Mouse (Mus musculus) erythroblast, adult 5-6 weeks (primary cell): ENCODE results near the gene Foxj1. TPM values are rescaled to one million over a fixed set of nuclear protein-coding genes. Genes with fewer than 3 reads are reported as not detected.

Experiments used
- ATAC-seq: replicated peaks from 2 replicates; pipeline ENCODE4 v1.8.0; 2016; ENCODE audit warnings: moderate number of reproducible peaks, mild to moderate bottlenecking, moderate TSS enrichment, inconsistent platforms; ENCODE audit not compliant: poor library complexity, low FRiP score, severe bottlenecking
- total RNA-seq, 2 experiments: library from RNA; stranded (forward) in 1 of 2; stranded (reverse) in 1 of 2; fragments of 150-400 nt in 1 of 2; fragments of 200-764, 138-1000 nt in 1 of 2; gene quantifications; 2 replicates each; pipeline versions ENCODE4 v1.2.3 to v1.2.4; 2015 to 2017; ENCODE audit warnings: low replicate concordance in 2 of 2

Gene Foxj1
- total RNA-seq, 2 experiments from 2014 or later, result not detected

DNA sequence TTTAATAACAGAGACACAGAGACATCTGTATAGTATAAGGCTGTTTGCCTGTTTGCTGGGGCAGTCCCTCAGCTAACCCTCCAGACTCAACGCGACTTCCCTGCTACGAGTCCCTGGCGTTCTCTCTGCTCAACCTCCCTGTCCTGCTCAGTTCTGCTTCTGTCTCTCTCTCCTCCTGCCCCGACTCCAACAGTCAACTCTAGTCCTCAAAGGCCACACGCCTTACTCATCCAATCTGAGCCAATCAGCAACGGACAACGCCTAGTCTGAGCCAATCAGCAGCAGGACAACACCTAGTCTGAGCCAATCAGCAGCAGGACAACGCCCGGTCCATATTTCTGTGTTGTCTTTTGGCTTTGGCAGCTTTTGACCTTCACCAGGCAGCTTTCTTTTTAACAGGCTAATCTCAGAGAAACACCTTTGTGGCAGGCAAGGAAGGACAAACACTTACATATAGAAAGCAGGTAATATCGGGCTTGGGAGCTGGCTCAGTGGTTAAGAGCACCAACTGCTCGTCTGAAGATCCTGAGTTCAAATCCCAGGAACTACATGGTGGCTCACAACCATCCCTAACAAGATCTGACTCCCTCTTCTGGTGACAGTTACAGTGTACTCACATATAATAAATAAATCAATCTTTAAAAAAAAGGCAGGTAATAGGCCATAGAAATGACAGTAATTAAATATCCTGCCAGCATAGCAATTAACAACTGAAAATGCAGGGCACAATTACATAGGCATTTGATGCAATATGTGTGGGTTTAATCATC is 27.3 kb downstream of the Foxj1 start:
- peak; percentile 83 for ATAC-seq

DNA sequence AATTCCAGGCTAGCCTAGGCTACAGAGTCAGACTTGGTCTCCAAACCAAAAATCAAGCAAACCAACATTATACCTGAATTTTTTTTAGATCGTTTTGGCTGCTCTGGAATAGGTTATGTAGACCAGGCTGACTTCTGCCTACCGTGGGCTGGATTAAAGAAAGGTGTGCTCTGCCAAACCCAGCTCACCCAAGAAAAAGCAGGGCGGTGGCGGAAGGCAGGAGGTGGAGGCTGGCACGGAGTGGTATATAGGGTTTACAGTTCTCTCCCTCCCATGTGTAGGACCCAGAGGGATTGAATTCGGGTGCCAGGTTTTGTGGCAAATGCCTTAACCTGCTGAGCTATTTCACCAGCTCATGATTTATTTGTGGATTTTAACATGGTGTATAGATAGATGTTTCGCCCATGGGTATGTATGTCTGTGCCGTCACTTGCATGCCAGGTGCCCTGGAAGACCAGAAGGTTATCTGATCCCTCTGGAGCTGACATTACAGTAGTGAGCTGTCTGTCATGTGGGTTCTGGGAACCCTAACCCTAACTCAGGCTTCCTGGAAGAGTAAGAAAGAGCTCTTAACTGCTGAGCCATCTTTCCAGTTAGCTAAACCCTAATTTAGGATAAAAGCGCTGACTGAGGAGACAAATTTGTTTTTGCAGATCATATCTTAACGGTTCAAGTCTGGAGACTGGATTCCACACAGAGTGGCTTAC is 28.0 kb downstream of the Foxj1 start, which contains the start of gene Exoc7:
Gene Exoc7, minus strand, starts transcription at position 215 of the 707 bp plus-strand sequence.
- ATAC-seq, result 0 out of 2 replicates have a peak, but pooled peaks have one; percentile 1

DNA sequence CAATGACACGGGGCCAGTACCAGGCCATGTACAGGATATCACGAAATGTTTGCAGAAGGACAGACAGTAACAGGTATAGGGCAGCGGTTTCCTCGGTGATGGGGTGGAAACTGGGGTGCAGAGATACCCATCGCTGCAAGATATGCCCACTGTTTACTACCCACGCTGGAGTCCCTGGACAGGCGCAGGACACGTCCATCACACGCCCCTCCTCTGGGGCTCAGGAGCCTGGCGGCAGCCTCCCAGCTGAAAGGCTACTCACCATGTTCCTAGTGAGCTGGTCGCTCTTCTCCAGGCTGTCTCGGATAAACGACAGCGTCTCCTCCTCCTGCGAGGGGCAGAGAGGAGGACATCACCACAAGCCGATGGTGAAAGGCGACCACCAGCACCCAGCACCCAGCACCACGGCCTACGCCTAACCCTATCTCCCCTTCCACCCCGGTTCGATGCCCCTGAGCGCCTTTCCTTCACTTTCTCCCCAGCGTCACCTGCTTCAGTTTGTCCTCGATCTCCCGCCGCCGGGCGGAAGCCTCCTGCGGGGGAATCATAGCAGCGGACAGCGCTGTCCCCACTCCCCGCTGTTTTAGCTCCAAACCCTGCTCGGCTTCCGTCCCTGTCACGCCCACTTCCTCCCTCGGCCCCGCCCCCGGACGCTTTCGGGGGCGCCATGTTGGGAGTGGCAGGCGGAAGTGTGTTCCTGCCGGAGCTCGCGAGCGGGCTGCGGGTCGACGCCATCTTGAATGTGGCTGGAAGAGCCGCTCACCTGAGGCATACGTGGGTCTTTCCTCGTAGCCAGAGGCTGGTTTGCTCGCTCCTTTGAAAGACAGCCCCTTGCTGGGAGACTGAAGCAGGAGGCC is 28.8 kb downstream of the Foxj1 start:
- peak; percentile 92 for ATAC-seq

DNA sequence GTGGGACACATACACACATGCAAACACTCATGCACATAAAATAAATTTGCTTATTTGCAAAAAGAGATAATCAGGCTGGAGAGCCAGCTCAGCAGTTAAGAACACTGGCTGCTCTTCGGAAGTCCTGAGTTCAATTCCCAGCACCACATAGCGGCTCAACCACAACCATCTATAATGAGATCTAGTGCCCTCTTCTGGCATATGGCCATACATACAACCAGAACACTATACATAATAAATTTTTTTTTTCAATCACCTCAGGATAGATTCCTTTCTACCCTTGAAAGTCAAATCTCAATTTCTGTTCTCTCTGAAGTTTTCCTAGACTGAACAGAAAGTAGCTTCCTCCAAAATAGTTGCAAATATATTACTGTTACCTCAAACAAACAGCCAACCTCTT is 29.8 kb downstream of the Foxj1 start:
- no peak for ATAC-seq

DNA sequence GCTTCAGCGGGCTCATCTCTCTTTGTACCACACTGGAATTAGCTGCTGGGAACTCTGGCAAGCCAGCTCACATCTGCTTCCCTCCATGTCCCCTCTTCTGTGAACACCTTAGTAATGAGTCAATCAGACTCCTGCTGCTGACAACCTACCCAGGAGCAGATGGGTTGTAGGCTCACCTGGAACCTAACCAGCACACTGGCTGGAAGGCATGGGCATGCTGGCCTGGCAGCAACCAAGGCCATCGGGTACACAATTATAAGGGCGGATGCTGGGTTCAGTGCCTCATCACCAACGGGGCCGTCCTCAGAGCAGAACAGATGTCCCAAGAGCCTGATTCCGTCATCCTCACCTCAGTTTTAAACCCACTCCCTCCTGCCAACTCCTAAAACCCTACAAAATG is 36.6 kb downstream of the Foxj1 start:
- no peak for ATAC-seq

DNA sequence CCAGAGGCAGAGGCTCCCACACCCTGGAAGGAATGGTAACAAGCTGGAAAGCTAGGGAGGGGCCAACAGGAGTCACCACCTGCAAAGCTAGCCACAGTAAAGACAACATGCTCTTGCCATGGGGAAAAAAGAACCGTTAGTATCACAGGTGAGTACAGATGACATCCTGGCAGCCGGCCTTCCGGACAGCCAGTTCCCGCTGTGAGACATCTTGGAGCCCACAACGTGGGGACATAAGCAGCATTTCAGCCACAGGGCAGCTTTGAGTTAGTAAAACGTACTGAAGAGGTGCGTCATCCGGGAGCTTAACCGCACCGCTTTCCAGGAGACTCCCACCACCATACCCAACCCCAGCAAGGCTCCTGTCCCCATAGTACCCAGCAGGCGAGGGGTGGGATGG is 37.0 kb downstream of the Foxj1 start:
- no peak for ATAC-seq

DNA sequence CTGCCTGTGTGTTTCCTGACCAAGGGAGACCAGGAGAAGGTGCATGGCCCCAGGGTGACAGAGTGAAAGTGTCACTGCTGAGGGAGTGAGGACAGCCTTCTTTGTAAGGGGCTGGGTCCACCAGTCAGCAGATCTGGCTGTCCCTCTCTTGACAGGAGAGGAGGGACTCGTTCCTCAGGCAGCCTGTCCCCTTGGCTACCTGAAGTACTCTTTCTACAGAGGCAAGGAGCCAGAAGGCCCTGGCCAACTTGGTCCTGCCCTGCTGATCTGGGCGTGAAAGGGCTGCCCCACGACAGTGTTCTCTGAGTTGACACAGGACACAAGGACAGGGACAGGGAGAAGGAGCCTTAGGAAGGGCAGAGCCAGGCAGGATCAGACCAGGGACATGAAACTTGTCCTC is 38.2 kb downstream of the Foxj1 start:
- ATAC-seq, result no peak

DNA sequence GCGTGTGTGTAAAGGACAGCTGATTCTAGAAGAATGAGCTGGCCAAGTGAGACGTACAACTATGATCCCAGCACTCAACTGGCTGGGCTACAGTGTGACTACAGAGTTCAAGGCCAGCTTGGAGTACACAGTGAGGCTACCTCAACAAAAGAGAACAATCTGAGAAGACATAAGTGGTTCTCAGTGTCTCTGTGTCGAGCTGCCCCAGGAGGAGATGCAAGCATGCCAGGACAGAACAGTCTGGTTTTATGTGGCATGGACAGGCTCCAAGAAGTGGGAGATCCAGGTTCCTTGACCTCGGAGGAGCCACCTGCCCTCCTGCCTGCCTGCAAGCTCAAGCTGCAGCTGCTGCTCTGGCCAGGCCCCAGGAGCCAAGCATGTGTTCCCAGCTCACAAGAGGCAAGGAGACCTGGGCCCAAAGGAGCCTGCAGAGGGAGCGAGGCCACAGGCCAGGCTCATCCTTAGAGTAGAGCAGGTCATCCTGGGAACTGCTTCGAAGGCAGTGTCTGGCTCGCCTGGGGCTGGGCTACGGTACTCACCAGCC is 38.9 kb downstream of the Foxj1 start:
- no peak for ATAC-seq

DNA sequence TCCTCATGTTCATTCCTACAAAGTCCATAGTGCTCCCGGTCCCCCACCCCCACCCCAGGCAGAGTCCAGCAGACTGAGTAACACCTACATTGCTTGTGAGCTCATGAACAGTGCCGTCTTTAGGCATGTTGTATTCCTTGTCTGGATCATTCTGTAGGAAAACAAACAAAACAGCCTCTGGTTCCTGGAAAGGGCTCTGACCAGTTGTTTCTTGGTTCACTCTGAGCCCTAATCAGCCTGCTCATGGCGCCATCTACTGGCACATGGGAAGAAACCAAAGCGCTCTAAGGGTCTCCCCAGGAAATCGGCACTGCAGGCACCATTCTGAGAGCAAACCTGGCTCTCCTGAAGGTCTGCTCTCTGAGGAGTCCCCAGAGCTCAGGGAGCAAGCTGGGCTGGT is 40.9 kb downstream of the Foxj1 start:
- no peak; the same call in 1 of the 2 replicates for ATAC-seq

DNA sequence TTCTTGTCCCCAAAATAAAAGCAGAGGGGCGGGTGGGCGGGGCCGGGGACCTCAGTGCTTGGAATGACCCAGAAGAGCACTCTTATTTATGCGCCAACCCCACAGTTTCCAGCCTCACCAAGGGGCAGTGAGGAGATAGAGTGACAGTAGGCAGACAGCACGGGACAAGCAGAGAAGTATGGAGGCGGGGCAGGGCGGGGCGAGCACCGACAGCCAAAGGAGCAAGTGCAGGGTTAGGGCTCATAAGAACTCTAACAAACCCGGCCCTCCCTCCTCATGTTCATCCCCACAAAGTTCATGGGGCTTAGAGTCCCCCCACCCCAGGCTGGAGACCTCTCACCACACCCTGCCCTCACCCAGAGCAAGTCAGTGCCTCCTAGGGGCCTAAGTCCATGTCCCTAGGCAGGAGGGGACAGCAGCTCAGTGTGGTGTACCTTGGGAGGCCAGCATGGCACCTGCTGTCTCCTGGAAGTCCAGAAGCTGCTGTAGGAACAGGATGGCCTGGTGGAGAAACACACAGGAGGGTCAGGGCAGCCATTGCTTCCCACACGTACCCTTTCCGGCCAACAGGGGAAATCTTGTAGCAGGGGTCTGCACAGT is 41.6 kb downstream of the Foxj1 start:
- ATAC-seq, result no peak

DNA sequence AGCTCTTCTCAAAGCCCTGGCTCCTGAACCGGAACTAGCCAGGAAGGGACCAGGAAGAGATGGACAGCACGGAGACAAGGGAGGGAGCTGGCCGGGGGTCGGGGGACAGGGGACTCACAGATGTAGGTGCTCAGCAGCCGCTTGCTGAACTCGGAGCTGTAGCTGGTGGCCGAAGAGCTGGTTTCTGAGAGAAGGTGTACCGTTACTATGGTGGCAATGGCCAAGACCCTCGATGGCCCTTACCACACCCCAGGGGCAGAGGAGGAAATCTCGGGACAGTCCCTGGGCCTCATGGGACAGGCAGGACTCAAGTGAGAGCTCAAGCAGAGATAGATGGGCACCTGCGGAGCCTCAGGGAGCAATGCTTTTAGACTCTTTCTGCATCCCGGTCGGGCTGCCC is 42.8 kb downstream of the Foxj1 start:
- ATAC-seq, result no peak

DNA sequence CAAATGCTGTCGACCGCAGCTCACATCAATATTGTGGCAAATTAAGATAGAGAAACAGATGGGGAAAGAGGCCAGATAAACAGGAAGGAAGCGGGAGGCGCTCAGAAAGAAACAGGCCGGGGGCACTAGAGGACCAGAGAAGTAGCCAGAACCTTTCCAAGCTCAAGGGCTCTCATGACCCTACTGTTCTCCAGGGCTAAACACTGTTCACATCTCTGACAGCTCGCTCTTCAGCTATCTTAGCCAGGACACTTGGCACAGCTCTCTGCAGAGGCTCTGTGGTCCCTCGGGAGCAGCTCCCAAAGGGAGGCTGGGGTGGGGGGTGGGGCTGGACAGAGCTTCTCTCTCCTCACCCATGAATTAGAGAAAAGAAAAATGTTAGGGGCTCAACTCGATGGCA is 44.6 kb downstream of the Foxj1 start:
- no peak for ATAC-seq

DNA sequence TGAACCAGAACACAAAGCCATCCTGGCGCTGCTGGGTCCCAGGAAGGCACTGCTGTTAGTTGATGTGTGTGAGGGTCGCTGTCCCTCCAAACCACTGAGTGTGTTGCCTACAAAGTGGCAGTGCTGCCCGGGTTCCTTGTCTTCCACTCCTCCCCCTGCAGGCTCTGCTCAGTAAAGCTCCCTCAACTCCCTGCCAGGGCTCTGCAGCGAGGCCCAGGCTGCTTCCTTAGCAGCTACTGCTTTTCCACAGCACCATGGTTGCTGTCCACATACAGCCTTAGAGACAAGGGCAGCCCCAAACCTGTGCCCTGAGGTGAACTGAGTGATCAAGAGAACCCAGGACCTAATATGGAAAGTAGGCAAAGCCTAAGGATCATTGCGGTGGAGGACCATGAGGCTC is 47.8 kb downstream of the Foxj1 start:
- ATAC-seq, result no peak

DNA sequence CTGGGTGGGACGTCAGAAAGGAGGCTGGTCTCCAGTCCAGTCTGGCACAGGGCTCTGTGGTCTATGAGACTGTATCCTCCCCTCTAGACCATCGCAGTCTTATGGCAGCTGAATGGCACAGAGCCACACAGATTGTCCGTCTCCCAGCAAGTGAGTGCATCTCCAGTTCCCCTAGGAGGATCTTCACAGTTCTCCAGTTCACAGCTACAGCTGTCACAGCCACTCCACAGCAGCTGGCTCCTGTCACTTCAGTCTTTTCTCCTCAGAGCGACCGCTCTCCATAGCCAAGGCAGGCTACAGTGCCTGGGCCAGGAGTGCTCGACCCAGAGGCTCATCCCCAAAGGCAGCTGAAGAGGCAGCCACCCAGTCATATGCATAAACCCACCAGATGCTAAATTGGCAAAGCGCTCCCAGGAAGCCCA is 49.4 kb downstream of the Foxj1 start:
- no peak for ATAC-seq

DNA sequence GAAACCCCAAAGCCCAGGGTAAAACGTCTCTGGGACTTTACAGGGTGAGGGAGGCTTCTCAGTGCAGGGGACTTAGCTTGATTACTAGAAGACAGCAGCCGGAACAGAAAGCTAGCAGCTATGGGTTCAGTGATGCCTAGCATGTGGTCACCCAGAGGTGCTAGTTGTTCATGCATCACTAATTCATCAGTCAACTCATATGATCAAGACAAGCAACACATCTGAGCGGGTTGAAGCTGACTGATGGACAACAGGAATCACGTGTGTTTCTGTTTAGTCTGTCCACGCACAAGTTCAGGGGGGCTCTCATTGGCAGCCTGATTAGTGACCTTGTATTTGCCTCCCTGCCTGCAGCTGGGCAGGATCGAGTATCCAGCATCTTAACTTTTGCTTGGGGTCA is 51.2 kb downstream of the Foxj1 start:
- no peak for ATAC-seq

DNA sequence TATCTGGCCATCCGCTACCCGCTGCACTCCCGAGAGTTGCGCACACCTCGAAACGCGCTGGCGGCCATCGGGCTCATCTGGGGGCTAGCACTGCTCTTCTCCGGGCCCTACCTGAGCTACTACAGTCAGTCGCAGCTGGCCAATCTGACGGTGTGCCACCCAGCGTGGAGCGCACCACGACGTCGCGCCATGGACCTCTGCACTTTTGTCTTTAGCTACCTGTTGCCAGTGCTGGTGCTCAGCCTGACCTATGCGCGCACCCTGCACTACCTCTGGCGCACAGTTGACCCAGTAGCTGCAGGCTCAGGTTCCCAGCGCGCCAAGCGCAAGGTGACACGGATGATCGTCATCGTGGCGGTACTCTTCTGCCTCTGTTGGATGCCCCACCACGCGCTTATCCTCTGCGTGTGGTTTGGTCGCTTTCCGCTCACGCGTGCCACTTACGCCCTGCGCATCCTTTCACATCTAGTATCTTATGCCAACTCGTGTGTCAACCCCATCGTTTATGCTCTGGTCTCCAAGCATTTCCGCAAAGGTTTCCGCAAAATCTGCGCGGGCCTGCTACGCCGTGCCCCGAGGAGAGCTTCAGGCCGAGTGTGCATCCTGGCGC is 52.2 kb downstream of the Foxj1 start:
- 0 out of 2 replicates have a peak, but pooled peaks have one; percentile 17 for ATAC-seq

DNA sequence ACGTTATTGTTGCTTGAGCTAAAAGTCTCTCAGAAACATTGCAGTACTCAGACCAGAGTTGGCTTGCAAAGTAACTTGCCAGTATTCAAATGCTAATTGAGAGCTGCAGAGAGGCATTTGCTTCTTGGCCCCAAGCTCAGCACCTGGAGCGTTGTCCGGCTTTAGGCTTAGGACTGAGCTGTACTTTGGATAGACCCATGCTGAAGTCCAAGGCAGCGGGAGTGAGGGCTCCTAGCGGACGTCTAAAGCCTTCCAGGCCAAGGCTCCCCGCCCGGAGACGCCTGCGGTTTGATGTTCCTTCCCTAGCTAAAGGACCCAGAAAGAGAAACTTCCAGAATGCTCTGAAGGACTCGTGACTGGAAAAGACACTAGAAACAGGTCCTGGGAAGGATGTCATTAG is 53.1 kb downstream of the Foxj1 start:
- ATAC-seq, result no peak

DNA sequence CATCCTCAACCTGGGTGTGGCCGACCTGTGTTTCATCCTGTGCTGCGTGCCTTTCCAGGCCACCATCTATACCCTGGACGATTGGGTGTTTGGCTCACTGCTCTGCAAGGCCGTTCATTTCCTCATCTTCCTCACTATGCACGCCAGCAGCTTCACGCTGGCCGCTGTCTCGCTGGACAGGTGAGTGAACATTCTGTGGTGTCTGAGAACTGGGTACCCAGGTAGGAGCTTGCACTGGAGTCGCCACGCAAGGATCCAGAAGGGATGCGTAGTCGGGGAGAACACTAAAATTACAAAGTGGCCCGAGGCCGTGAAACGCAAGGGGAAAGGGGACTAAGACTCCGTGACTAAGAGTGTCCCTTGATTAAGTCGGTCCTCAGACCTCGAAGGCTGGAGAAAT is 53.5 kb downstream of the Foxj1 start:
- no peak for ATAC-seq
